Mouse (Mus musculus) myocyte (in vitro differentiated cells): ENCODE data around the gene Zic1.

ENCODE experiments used
- CEBPB ChIP-seq: IDR thresholded peaks from 2 replicates; pipeline ENCODE4 v1.6.1; 2011; ENCODE audit warnings: mild to moderate bottlenecking, moderate library complexity; ENCODE audit not compliant: poor library complexity, insufficient read depth, severe bottlenecking
- E2F4 ChIP-seq: IDR thresholded peaks from one replicate; pipeline ENCODE4 v1.6.1; 2011; ENCODE audit warnings: mild to moderate bottlenecking, control low read depth, moderate library complexity; ENCODE audit not compliant: insufficient read depth
- MAX ChIP-seq: IDR thresholded peaks from one replicate; pipeline ENCODE4 v1.6.1; 2011; ENCODE audit warnings: low read depth, mild to moderate bottlenecking, control low read depth
- MYOD1 ChIP-seq, 3 experiments: IDR thresholded peaks; one replicate each; pipeline ENCODE4 v1.6.1; 2011; ENCODE audit warnings: control low read depth in 2 of 3, low read depth in 2 of 3, mild to moderate bottlenecking in 2 of 3, moderate library complexity in 1 of 3; ENCODE audit not compliant: insufficient read length in 2 of 3, control insufficient read depth in 1 of 3
- MYOG ChIP-seq, 3 experiments: IDR thresholded peaks; one replicate each; pipeline ENCODE4 v1.6.1; 2011; ENCODE audit warnings: control low read depth in 2 of 3, low read depth in 2 of 3, mild to moderate bottlenecking in 2 of 3; ENCODE audit not compliant: insufficient read length in 2 of 3, control insufficient read depth in 1 of 3, insufficient read depth in 1 of 3
- POLR2A ChIP-seq: IDR thresholded peaks from one replicate; pipeline ENCODE4 v1.6.1; 2011; ENCODE audit warnings: low read depth, mild to moderate bottlenecking, control low read depth, moderate library complexity; ENCODE audit not compliant: insufficient read length
- POLR2AphosphoS2 ChIP-seq: IDR thresholded peaks from one replicate; pipeline ENCODE4 v1.6.1; 2011; ENCODE audit warnings: low read depth, control low read depth; ENCODE audit not compliant: insufficient read length
- REST ChIP-seq: IDR thresholded peaks from one replicate; pipeline ENCODE4 v1.6.1; 2011; ENCODE audit warnings: mild to moderate bottlenecking, control low read depth, moderate library complexity; ENCODE audit not compliant: insufficient read depth, insufficient read length
- SRF ChIP-seq: IDR thresholded peaks from one replicate; pipeline ENCODE4 v1.6.1; 2011; ENCODE audit warnings: low read depth; ENCODE audit not compliant: control insufficient read depth, insufficient read length
- TCF12 ChIP-seq: IDR thresholded peaks from one replicate; pipeline ENCODE4 v1.6.1; 2011; ENCODE audit warnings: mild to moderate bottlenecking, control low read depth; ENCODE audit not compliant: poor library complexity, insufficient read depth, severe bottlenecking
- TCF3 ChIP-seq: IDR thresholded peaks from one replicate; pipeline ENCODE4 v1.6.1; 2011; ENCODE audit warnings: low read depth, control low read depth; ENCODE audit not compliant: insufficient read length
- USF1 ChIP-seq: IDR thresholded peaks from one replicate; pipeline ENCODE4 v1.6.1; 2011; ENCODE audit warnings: low read depth, mild to moderate bottlenecking, control low read depth, moderate library complexity

DNA sequence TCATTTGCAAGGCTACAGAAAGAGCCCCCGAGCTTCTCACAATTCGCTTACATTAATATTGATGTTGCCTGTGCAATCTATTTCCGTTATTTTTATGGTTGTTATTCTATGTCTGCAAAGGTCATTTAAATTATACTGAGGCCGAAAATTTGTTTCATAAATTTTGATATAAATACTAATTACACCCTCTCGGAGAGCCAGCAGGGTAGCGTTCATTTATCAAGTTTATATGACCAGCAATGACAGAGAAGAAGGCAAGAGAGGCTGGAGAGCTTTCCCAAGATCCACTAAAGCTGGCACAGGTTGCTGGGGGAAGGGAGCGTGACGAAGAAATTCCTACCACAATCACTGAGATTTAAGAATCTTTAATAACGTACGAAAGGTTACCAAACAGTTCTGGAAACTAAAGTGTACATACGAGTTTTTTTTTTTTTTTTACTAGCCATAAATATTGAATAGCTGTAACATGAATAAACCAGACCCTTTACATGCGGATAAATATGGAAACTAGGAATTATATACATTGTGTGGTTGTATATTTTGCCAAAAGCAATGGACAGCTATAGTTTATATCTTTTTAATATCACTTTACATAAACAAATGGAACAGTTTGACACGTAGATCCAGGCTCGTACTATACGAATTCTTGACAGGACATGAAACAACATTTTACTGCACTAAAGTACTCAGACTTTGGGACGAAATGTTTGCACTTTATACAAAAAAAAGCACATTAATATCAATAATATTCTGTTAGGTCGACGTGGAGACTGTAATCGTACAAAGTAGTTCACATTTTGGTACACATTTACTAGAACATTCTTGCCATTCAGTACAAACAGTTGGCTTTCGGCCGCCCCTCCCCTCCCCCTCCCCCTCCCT is 5.2 kb downstream of the Zic1 start:
- TF ChIP-seq POLR2A: no peak
- no peak for TF ChIP-seq MYOD1 (IDR thresholded peaks at IDR 0.05; ENCODE audit: control insufficient read depth in 1 of 3, insufficient read length in 2 of 3, low read depth in 2 of 3)
- TF ChIP-seq MAX: no peak
- TF ChIP-seq MYOG (IDR thresholded peaks at IDR 0.05; ENCODE audit: control insufficient read depth in 1 of 3, insufficient read depth in 1 of 3, insufficient read length in 2 of 3, low read depth in 2 of 3): no peak
- no peak for TF ChIP-seq REST
- no peak for TF ChIP-seq USF1
- TF ChIP-seq E2F4: no peak
- no peak for TF ChIP-seq CEBPB
- TF ChIP-seq POLR2AphosphoS2: no peak
- TF ChIP-seq TCF12: no peak
- no peak for TF ChIP-seq SRF
- no peak for TF ChIP-seq TCF3
